Mouse (Mus musculus): Measurements from ENCODE around the gene Dand5. TPM values are rescaled to one million over a fixed set of nuclear protein-coding genes. Genes with fewer than 3 reads are reported as not detected.

The Dand5 gene
- polyA plus RNA-seq, 3 experiments from 2014 or later = 4.7 to 5.6 (median 5.4) TPM

DNA sequence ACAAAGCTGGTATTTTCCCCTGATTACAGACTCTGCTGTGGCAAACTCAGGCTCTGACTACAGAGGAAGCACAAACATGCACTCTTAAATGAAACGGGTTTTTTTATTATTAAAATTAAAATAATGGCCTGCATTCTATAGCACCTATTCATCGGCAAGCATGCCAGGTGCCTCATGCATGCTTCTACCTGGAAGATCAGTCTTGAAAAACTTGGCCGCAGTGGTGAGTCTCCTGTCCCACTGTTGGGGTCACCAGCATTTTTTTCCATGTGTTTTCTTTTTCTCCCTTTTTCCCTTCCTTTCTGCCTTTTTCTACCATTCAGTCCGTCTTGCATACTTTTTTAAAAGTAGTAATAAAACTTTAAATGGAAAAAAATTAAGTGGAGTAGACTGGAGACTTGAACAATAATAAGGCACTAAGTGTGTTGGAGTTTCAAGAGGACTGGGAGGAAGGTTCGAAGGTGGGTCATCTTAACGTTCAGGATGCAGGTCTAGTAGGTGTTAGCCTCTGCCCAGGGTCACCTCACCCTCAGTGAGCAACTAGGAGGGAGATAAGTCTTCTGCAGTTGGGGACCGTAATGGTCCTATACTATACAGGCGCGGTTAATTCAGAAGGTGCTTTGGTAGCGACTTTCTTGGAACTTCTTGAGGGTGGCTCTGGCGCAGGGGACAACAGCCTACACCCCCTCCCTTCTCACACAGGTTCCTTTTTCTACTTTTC, 39.3 kb downstream of the Dand5 start:
- ATAC-seq = no peak

DNA sequence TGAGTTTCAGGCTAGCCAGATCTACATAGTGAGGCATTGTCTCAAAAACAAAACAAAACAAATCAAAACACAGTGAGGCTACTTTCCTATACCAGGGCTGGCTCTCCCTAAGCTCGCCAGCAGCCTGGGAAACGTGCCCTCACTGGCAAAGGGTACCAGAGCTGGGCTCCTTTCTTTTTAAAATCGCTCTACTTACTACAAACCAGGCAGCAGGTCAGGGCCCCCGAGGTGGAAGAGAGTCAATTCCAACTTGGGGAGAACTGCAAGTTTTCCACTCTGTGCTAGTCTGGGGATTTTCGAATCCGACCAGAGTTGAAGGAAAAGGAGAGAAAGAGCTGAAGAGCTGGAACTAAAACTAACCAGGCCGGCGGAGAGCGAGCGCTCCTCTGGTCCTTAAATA, 39.9 kb downstream of the Dand5 start:
- no peak for ATAC-seq

DNA sequence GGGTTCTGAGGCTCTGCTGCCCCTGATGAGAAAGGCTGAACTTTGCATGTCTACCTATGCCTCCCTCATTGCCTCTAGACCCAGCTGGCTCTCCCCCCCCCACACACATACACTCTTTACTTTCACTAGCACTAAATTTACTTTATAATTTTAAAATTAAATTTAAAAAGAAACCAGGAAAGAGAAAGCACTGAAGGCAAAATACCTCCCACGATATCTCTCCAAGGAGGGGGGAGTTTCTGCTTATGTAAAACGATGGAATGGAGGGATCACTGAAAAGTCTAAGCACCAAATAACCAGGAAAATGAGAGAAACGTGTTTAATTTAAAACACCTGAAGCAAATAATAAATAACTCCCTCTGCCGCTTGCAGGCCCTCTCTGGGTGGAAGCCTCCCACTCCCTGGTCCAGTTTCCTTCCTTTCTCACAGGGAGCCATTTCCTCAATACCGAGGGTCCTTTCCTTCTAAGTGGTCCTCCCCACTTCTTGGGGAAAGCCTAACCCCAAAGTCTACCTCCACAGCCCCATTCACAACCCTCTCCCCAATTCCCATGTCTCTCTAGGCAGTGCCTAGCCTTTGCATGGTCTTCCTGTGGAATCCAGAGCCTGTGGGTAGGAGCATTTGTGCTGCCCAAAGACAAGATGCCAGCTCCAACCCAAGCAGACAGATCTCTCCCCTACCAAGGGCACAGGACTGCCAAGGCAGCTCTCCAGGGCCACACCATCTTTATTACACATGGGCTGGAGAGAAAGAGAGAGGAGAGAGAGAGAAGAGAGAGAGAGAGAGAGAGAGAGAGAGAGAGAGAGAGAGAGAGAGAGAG, 40.7 kb downstream of the Dand5 start:
- ATAC-seq = no peak

DNA sequence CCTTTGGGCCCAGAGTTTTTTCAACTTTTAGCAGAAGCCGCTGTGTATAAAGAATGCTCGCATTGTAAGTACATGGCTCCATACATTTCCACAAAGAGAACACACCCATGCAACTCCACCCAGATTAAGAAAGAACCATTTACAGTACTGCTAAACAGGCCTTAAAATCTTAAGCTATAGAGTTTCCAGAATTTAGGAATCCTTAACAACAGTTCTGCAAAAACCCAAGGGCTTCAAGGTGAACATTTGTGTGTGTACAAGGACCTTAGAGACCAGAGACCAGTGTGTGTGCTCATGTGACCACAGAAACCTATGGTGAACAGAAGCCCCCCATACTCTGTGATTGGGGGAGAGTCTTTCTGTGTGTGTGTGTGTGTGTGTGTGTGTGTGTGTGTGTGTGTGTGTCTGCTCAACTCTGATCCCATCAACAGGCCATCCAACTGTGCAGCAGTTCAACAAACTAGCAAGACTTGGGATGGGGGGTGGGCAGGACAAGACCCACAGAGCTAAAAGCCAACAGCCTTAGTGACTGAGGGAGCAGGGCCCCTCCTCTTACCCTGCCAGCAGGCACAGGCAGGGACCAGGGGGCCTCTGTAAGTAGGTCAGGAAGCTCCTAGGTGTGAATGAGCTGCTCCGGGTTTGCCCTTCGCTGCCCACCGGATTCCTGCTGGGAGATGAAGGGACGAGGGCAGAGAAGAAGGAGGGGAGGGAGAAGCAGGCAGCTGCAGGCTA, 41.5 kb downstream of the Dand5 start:
- ATAC-seq = no peak

DNA sequence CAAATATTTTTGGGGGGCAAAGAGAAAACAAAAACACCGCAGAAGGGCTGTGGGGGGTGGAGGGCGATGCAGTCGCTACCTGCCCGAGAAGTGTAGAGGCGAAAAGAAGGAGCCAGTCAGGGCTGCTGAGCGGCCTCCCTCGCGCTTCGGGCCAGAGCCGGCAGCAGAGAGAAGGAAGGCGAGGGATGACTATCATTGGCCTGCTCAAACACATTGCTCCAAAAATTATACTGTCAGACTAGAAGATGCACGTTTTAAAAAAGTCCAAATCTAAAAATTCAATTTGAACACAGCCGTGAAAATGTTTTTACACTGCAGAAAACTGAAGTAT, 42.4 kb downstream of the Dand5 start:
- ATAC-seq = no peak

DNA sequence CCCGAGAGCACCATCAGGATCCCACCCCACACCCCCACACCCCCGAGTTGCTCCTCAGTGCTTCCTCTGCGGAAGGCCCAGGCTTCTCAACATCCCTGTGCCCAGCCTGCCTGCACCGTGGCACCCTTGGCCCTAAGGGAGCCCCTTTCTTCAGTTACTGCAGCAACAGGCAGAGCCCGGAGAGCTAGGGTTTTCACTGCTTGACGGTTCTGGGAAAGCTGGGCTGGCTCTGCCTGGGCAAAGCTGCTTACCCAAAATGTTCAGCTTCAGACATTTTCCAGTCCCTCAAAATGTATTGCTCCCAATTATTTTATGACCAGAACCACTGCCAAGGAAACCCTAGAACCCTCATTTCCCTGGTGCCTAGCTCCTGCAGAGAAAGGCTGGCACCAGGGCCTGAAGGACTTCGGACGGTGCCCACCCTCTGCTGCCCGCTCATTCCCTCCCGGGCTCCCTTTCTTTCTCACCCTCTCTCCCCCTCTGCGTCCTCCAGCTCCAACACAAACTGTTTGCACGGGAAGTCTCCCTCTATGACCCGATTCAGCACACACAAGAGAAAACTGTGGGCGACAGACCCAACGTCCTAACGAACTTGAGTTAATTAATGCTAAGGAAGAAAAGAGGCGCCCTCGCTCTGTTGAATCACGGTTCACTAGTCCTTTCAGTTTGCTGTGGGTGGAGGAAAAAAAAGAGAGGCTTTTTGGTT, 43.0 kb downstream of the Dand5 start:
- no peak for ATAC-seq

DNA sequence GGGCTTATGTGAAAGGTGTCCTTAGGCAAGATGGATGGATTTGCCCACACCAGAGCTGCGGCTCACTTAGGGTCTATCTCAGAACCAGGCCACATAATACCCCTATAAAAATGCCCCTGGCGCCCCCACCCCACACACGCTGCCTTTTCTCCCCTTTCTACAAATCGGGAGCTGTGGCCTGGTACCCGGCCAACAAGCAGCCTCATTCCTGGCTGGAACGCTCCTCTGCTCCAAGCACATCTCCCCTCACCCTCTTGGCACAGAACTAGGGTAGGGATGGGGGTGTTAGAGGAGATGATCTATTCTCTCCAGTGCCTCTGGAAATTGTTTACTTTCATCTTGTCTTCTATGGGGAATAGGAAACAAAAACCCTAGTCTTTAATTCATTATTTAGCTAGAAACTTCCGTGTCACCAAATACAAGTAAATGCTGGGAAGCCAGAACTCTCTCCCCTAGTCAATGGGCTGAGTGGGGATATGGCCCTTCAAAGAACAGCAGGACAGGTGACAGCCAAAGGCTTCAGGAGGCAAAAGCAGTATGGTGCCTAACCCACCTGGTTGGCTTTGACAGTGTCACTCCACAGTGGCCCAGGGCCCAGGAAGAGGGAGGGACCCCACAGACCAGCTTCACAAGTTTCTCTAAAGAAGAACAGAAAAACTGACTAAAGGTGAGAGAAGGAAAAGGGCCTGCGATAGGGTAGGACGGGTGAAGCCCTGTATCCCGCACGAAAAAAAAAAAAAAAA, 43.8 kb downstream of the Dand5 start:
- ATAC-seq = no peak

DNA sequence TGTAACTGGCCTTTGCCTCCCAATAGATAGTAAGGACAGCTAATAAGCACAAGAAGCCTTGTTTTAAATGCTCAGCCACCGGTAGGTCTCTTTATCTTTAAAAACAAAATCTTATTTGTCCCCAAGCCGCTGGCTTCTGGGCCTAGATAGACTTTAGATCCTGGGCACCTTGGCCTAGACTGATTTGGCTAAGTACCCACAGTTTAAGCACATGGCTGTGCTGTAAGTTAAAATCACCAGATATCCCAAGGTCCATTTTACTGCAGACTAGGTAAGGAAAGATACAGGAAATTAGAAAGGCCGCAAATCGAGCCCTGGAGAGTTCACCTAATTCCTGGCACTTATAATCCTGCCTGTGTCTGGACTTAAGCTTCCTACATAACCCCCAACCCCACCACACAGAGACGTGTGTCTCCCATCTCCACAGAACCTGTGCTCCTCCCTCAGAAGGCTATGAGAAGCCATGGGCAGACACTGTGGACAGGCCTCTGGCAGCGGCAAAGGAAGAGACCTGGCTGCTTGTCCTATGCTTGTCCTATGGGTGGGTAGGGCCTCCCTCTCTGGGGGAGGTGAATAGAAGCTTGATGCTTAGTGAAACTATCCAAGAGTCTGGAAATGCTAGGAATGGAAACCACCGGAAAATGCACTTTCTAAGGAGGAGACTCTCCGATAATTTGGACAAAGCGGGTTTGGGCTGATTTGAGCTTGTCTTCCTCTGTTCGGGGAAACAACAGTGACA, 44.6 kb downstream of the Dand5 start:
- no peak for ATAC-seq

DNA sequence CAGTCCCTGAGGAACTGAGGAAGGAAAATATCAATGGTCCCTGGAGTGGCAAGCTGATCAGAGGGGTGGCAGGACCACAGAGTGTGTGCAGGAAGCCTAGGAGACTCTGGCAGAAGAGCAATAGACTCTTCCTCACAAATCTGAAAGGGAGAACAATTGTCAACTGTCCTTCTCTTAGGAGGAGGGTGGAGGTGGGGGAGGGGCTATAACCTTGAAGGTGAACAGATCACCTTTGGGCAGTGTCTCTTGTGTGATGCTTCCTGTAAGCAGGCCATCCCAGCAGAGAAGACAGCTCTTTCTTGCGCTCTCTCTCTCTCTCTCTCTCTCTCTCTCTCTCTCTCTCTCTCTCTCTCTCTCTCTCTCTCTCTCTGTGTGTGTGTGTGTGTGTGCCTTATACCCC, 46.1 kb downstream of the Dand5 start:
- no peak for ATAC-seq

DNA sequence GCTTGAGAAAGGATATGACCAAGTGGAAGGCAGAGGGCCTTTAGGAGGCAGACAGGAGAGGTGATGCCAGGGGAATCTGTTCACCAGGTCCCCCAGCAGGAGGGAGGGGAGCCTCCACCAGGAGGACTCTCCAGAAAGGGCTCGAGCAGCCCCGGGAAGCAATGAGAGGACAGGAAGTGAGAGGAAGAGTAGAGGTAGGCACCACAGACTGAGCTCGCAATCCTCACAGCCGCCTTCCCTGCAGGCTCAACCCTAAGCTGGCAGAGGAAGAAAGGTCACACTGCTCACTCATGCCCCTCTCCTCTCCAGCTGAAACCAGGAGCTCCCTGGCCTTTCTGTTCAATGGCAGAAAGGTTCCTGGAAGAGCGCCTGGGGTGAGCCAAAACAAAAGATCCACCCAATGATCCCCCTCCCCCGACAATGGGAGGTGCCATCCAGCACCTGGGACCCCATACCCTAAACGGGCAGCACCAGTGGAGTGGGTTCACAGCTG, 47.0 kb downstream of the Dand5 start:
- no peak for ATAC-seq

DNA sequence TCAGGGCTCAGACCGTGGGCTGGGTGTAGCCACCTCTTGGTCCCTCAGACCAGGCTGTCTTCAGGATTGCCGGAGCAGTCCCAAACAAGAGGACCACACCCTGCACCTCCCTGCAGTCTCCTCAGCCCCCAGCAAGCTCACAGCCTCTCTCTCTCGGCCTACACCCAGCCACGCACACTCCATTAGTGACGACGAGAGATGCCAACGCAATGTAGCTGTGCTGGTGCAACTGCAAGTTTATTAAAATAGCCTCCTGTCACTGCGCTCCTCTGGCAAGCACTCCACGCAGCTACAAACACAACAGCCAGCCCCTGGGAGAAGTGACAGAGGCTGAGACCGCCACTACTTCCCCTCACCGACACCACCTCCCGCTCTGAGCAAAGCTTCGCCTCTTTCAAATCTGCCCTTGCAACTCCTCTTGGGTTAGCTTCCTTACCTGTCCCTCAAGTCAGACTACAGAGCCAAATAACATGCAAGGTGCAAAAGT, 47.5 kb downstream of the Dand5 start:
- no peak for ATAC-seq

DNA sequence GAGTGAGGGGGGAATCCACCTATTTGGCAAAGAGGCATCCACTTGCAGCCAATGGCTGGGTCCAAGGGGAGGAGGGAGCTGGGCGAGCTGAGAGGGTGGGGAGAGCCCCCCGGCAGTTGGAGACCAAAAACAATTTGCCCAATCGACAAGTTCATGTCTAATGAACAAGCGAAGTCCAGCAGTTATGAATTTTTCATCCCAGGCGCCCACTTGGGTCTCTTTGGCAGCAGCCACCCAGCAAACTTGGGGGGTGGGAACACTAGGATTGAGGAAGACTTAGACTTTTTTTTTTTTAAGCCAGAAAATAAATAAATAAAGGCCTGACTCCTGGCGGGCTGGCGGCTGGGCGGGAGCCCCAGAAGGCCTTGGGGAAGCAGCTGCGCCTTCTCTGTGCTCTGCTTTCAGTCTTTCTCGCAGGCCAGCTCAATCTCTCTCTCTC, 48.1 kb downstream of the Dand5 start:
- ATAC-seq = no peak

DNA sequence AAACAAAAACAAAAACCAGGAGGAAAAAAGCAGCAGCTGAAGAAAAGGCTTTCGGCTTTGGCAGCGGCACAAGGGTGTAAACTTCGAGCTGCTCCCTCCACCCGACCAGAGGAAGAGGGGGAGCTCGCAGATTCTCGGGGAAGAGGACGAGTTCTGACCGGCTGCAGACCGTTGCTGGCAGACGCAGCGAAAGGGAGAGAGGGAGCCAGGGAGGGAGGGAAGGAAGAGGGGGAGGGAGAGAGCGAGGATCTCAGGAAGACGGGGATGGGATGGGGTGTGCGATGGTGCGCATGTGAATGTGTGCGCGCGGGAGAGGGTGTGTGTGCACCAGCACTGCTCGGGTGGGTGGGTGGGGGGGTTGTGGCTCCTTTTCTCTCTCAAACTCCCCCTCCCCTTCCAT, 48.8 kb downstream of the Dand5 start:
- ATAC-seq = no peak

DNA sequence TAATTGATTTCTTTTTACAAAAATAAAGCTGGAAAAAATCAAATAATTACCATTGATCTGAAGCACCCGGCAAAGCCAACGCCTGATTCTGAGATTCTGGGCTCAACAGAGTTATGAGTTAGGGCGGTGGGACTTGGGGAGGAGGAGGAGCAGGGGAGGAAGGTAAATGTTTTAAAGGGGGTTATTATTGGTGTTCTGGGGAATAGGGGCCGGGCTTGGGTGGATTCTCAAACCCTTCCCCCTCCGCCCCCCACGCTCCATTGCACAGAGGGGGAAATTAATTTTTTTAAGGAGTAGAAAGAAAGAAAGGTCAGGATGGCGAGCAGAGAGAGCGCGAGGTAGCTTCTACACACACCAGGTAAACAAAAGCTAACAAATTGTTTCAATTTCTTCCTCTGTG, 49.3 kb downstream of the Dand5 start:
- ATAC-seq = no peak

DNA sequence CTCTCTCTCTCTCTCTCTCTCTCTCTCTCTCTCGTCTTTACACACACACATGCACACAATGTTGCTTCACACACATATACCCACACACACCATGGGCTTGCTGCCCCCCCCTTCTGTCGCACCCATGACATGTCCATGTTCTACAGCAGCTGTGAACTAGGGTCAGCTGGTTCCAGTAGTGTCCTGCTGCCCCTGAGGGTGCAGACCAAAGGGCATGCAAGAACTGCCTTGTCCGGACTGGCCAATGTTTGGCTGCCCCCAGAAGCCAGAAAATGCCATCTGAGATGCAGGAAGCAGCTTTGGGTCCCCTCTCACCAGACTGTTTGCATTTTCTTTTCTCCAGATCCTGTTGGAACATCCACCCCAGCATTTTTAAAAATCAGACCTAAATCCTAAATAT, 50.0 kb downstream of the Dand5 start:
- ATAC-seq = no peak

DNA sequence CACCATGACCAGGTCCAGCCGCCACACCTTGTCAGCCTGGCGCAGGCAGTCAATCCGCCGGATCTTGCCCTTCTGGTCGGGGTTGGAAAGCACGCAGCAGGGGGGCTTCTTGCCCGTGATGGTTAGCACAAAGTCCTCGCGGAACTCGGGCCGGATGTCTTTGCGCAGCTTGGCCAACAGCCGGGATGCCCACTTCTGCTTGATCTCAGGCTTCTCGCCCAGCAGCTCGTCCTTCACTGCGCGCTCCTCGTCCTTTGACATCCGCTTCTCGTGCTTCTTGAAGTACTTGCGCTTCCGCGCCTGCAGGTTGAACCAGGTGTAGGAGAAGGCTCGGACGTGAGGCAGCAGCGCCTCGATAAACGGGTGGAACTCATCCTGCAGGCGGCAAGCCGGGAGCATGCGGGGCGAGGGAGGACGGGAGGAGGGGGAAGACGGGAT, 50.7 kb downstream of the Dand5 start:
- no peak for ATAC-seq

DNA sequence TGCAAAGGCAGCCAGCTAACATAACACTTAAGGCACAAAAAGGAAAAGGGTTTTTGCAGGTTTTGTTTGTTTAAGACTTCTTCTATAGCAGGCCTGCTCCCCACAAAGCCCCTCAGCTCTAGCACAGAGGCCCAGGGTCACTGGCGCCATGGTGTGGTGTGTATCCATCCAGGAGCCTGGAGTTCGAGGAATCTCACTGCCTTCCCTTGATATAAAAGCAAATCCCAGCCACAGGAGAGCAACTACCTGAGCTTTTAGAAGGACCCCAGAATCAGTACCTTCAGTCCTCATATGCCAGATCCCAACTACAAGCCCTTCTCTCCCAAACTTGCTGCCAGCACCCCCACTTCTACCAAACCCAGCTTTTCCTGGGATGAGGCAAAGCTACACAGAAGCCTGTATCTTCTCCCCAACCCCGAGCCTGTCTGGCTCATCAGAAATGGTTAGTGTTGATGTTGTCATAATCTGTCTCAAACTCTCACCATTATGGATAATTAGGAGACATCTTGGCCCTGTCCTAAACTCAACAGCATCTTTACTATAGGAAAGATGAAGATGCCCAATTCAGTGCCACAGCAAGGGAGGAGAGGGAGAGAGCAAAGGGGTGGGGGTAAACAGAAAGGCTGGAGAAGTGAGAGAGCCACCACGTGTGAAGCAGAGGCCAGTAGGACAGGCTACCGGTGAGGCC, 51.5 kb downstream of the Dand5 start:
- no peak for ATAC-seq

DNA sequence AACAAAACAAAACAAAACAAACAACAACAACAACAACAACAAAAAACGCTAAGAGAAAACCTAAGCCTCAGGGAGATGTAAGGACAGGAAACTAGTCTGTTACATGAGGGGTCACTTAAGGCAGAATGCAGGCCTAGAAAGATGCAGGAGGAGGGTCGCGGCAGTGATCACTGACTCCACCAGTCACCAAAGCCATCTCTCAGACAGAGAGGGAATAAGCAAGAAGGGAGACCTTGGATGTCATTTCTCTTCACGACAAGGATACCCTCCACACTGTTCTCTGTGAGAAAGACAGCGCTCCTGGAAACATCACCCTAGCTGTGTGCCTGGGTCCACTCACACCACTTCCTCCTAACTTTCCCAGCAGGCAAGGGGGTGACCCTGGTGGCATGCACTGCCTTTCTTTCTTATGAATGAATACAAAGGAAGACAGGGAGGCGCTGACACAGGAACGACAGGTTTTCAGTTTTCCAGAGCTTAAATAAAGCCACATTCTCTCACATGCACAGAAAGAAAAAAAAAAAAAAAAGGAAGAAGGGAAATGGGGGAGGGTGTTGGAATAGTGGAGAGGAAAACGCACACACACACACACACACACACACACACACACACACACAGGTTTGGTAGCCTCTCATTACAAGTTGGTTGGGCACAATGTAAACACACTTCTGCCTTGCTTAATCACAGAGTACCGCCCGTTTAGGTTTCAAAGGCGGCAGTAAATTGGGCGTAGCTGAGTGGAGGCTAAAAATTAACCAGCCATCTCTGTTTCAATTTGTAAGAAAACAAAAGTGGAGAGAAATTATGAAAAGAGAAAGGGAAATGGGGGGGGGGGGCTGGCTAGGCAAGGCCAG, 52.3 kb downstream of the Dand5 start:
- ATAC-seq = no peak

DNA sequence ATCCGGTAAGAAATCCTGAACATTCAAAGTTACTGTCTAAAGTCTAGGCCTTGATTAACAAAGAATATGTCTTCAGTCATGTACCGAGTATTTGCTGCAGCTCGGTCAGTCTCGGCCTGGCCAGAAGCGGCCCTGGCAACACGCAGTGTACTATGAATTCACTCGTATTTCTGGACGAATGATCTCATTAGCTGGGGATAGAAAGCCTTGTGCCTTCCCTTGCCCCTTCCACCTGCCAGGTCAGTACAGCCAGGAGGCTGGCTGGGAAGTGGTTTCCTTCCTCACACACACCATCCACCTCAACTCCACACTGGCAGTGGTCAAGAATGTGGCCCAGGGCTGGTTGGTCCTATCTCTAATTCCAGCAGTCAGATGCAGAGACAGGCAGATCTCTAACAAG, 53.3 kb downstream of the Dand5 start:
- no peak for ATAC-seq

Measured in inflammation-experienced regulatory T-cells, adult 6 months (primary cell).